31 mouse cellular contexts compared by ENCODE assay signal in the genomic region with DNA sequence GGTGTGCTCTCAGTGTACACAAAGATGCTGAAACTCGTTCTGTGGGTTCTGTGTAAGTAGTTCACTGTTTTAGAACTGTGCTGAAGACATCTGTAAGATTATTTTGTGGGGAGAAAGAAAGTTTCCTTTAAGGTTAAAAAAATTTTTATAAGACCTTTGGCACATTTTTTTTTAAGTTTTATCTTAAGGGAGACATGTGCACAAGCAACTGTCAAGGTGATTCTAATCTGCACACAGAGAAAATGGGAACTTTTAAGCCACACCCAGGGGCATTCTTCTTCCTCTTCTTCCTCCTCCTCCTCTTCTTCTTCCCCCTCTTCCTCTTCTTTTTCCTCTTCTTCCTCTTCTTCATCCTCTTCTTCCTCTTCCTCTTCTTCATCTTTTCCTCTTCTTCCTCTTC.
"Had no signal": no experiment of that assay in that cellular context is flagged by ENCODE, and none has a peak within 500 bp of the region (broad histone marks: within the 10 kb centered on the region; RNA-seq: fewer than 3 reads in every experiment).

No protein-coding gene starts in this region.

- H3K9me3 ChIP-seq: limb, embryonic 10.5 days; limb, embryonic 12.5 days; limb, embryonic 13.5 days; limb, embryonic 15.5 days; liver, embryonic 12.5 days; liver, embryonic 13.5 days; liver, embryonic 15.5 days; lung, embryonic 15.5 days; midbrain, embryonic 10.5 days; midbrain, embryonic 12.5 days; midbrain, embryonic 13.5 days; midbrain, embryonic 15.5 days; neural tube, embryonic 12.5 days had no signal

- H3K4me1 ChIP-seq: limb, embryonic 13.5 days; limb, embryonic 15.5 days; liver, embryonic 12.5 days; liver, embryonic 13.5 days; liver, embryonic 15.5 days; lung, embryonic 15.5 days; midbrain, embryonic 10.5 days; midbrain, embryonic 12.5 days; midbrain, embryonic 13.5 days; midbrain, embryonic 15.5 days; neural tube, embryonic 12.5 days had no signal

- ATAC-seq: liver, embryonic 12.5 days; liver, postnatal 0 days; lung, postnatal 0 days; midbrain, embryonic 13.5 days; midbrain, embryonic 15.5 days; midbrain, embryonic 16.5 days had no signal

- H3K9ac ChIP-seq: limb, embryonic 12.5 days; limb, embryonic 13.5 days; limb, embryonic 15.5 days; liver, embryonic 12.5 days; liver, embryonic 13.5 days; liver, embryonic 14.5 days; liver, embryonic 15.5 days; liver, postnatal 0 days; lung, embryonic 14.5 days; lung, embryonic 15.5 days; midbrain, embryonic 12.5 days; midbrain, embryonic 13.5 days; midbrain, embryonic 15.5 days; neural tube, embryonic 12.5 days had no signal

- DNase-seq: left cerebral cortex, postnatal 4 days; liver; liver, embryonic 13.5 days; liver, postnatal 0 days; lung, adult 18-20 months; lung, adult 2 months; lung, postnatal 10 days; lung, postnatal 14 days; lung, postnatal 36 days; lung, postnatal 4 days had no signal

- H3K4me2 ChIP-seq: limb, embryonic 12.5 days; limb, embryonic 13.5 days; limb, embryonic 15.5 days; liver, embryonic 11.5 days; liver, embryonic 12.5 days; liver, embryonic 13.5 days; liver, embryonic 15.5 days; lung, embryonic 14.5 days; lung, embryonic 15.5 days; midbrain, embryonic 12.5 days; midbrain, embryonic 13.5 days; midbrain, embryonic 15.5 days; neural tube, embryonic 12.5 days had no signal

- H3K36me3 ChIP-seq: limb, embryonic 10.5 days; limb, embryonic 12.5 days; limb, embryonic 13.5 days; limb, embryonic 15.5 days; liver, embryonic 12.5 days; liver, embryonic 13.5 days; liver, embryonic 15.5 days; lung, embryonic 15.5 days; midbrain, embryonic 15.5 days had no signal

- H3K27me3 ChIP-seq: liver, embryonic 15.5 days; midbrain, embryonic 12.5 days; midbrain, embryonic 13.5 days; midbrain, embryonic 15.5 days; neural tube, embryonic 12.5 days had no signal

- H3K4me3 ChIP-seq: left cerebral cortex, adult 2 months; limb, embryonic 10.5 days; limb, embryonic 12.5 days; limb, embryonic 13.5 days; limb, embryonic 15.5 days; liver, embryonic 12.5 days; liver, embryonic 13.5 days; liver, embryonic 15.5 days; lung, embryonic 15.5 days; megakaryocyte, embryonic 14.5 days; midbrain, embryonic 10.5 days; midbrain, embryonic 12.5 days; midbrain, embryonic 13.5 days; midbrain, embryonic 15.5 days; myocyte; neural tube, embryonic 12.5 days had no signal

- H3K27ac ChIP-seq: left cerebral cortex, adult 2 months; limb, embryonic 10.5 days; limb, embryonic 12.5 days; limb, embryonic 13.5 days; limb, embryonic 15.5 days; liver, embryonic 12.5 days; liver, embryonic 13.5 days; liver, embryonic 14.5 days; liver, embryonic 15.5 days; lung, embryonic 15.5 days; macrophage; midbrain, embryonic 10.5 days; midbrain, embryonic 12.5 days; midbrain, embryonic 13.5 days; midbrain, embryonic 15.5 days; neural tube, embryonic 12.5 days had no signal
